Mouse (Mus musculus): ENCODE results near the gene Gm49337. TPM values are rescaled to one million over a fixed set of nuclear protein-coding genes. Genes with fewer than 3 reads are reported as not detected.

The Gm49337 gene
- not detected in 2 replicates for polyA plus RNA-seq (2012)

GRCm38 (mm10) chr4:116173072-116173471 lies at the start of gene Gm49337, which contains the start of gene 1700042G07Rik:
Gene Gm49337 (plus strand): TSS chr4:116173384.
Gene 1700042G07Rik (plus strand): TSS chr4:116173372.

GRCm38 (mm10) chr4:116123602-116124519 lies 49.3 kb upstream of the Gm49337 start, which contains the start of the genes Rad54l and Pomgnt1:
Gene Rad54l (minus strand): TSS chr4:116123690.
Gene Pomgnt1 (plus strand): TSS chr4:116123840.

GRCm38 (mm10) chr4:116151238-116151637 lies 21.9 kb upstream of the Gm49337 start, which contains the start of gene Lurap1:
Gene Lurap1 (minus strand): TSS chr4:116151338.

GRCm38 (mm10) chr4:116167404-116167803 lies 5.8 kb upstream of the Gm49337 start, which contains the start of gene Tspan1:
Gene Tspan1 (minus strand): TSS chr4:116167601.

GRCm38 (mm10) chr4:116221140-116221851 lies 48.1 kb downstream of the Gm49337 start, which contains the start of gene Pik3r3:
Gene Pik3r3 (plus strand): TSS chr4:116221618.

Other genes starting within 250 kb of the Gm49337 start
- gene Dmbx1, start 233.5 kb upstream of the Gm49337 start, polyA plus RNA-seq (2012): not detected in 2 replicates
- 3.4 and 6.1 TPM in 2 replicates for gene Faah, start 155.5 kb upstream of the Gm49337 start, polyA plus RNA-seq (2012)
- gene Nsun4, start 119.5 kb upstream of the Gm49337 start, polyA plus RNA-seq (2012): 0.32 and 0.74 TPM in 2 replicates
- 41.1 and 52.1 TPM in 2 replicates for gene Uqcrh, start 98.3 kb upstream of the Gm49337 start, polyA plus RNA-seq (2012)
- 12.2 and 13.5 TPM in 2 replicates for gene Lrrc41, start 98.1 kb upstream of the Gm49337 start, polyA plus RNA-seq (2012)
- gene Rad54l, start 49.7 kb upstream of the Gm49337 start, polyA plus RNA-seq (2012): 1.9 and 2.1 TPM in 2 replicates
- 8.3 and 11.6 TPM in 2 replicates for gene Pomgnt1, start 49.5 kb upstream of the Gm49337 start, polyA plus RNA-seq (2012)
- 0.01 and 0.31 TPM in 2 replicates for gene Lurap1, start 22.0 kb upstream of the Gm49337 start, polyA plus RNA-seq (2012)
- gene Tspan1, start 5.8 kb upstream of the Gm49337 start, polyA plus RNA-seq (2012): not detected in 2 replicates
- gene 1700042G07Rik, start within 50 bp of the Gm49337 start, polyA plus RNA-seq (2012): not detected in 2 replicates
- gene Pik3r3, start 48.2 kb downstream of the Gm49337 start, polyA plus RNA-seq (2012): 0.67 and 1.5 TPM in 2 replicates